Mouse (Mus musculus) CH12.LX (cell line): Measurements from ENCODE around the gene Cks2. TPM values are rescaled to one million over a fixed set of nuclear protein-coding genes. Genes with fewer than 3 reads are reported as not detected.

Experiments
- DNase-seq: peaks from one replicate; pipeline ENCODE4 v3.0.0-alpha.2; 2013; ENCODE audit errors: extremely low read depth
- H3K27ac ChIP-seq: 2 replicates; pipeline ENCODE4 v1.5.1; 2012; ENCODE audit warnings: low read depth, mild to moderate bottlenecking, control low read depth, moderate library complexity; ENCODE audit not compliant: insufficient read depth
- H3K27me3 ChIP-seq: replicated peaks from 2 replicates; pipeline ENCODE3; 2012; ENCODE audit warnings: inconsistent platforms
- H3K36me3 ChIP-seq, 2 experiments: replicated peaks in 1 of 2; 2 replicates each; pipeline versions ENCODE3 to v1.6.1; 2012; ENCODE audit warnings: inconsistent platforms in 1 of 2, low read length in 1 of 2, mild to moderate bottlenecking in 1 of 2, mixed read lengths in 1 of 2, moderate library complexity in 1 of 2; ENCODE audit not compliant: control insufficient read depth in 1 of 2, insufficient read depth in 1 of 2
- H3K4me1 ChIP-seq, 2 experiments: 2 replicates each; pipeline ENCODE4 v1.6.1; 2012; ENCODE audit warnings: inconsistent platforms in 1 of 2, moderate library complexity in 1 of 2; ENCODE audit not compliant: insufficient read depth in 2 of 2, control insufficient read depth in 1 of 2
- H3K4me2 ChIP-seq: 2 replicates; pipeline ENCODE4 v1.6.1; 2012; ENCODE audit warnings: low read depth, mild to moderate bottlenecking, control low read depth; ENCODE audit not compliant: poor library complexity, insufficient read depth, severe bottlenecking
- H3K4me3 ChIP-seq, 3 experiments: fragments of 150-350 bp in 1 of 3; sonication (generic) in 1 of 3; replicated peaks in 1 of 3; 2 replicates each; pipeline versions ENCODE3 to v1.5.1; 2011 to 2012; ENCODE audit warnings: low read depth in 2 of 3, low read length in 2 of 3, mild to moderate bottlenecking in 2 of 3, moderate library complexity in 2 of 3, control low read depth in 1 of 3, improper control_type of control experiment in 1 of 3, inconsistent platforms in 1 of 3, mixed read lengths in 1 of 3; ENCODE audit not compliant: poor library complexity in 1 of 3
- H3K79me2 ChIP-seq: replicated peaks from 2 replicates; pipeline ENCODE4 v1.6.1; 2012; ENCODE audit warnings: mild to moderate bottlenecking, moderate library complexity; ENCODE audit not compliant: control insufficient read depth, poor library complexity, insufficient read depth, severe bottlenecking; ENCODE audit errors: extremely low read depth
- H3K9ac ChIP-seq: 2 replicates; pipeline ENCODE4 v1.6.1; 2012; ENCODE audit warnings: low read depth, mild to moderate bottlenecking, control low read depth, moderate library complexity; ENCODE audit not compliant: insufficient read depth
- H3K9me3 ChIP-seq: replicated peaks from 2 replicates; pipeline ENCODE3; 2012; ENCODE audit warnings: low read length, inconsistent platforms, mixed read lengths
- BHLHE40 ChIP-seq: IDR thresholded peaks from 2 replicates; pipeline ENCODE4 v1.6.1; 2011; ENCODE audit warnings: mild to moderate bottlenecking, low read depth, low read length, improper control_type of control experiment
- CHD1 ChIP-seq: IDR thresholded peaks from 2 replicates; pipeline ENCODE4 v1.6.1; 2012; ENCODE audit warnings: low read depth, low read length, improper control_type of control experiment, inconsistent platforms
- CHD2 ChIP-seq: IDR thresholded peaks from 2 replicates; pipeline ENCODE4 v1.6.1; 2011; ENCODE audit warnings: low read length, improper control_type of control experiment
- E2F4 ChIP-seq: IDR thresholded peaks from 2 replicates; pipeline ENCODE4 v1.6.1; 2011; ENCODE audit warnings: low read depth, low read length, improper control_type of control experiment; ENCODE audit not compliant: insufficient replicate concordance
- ELF1 ChIP-seq: IDR thresholded peaks from 2 replicates; pipeline ENCODE4 v1.6.1; 2014; ENCODE audit warnings: low read depth, mild to moderate bottlenecking, inconsistent platforms, low read length, improper control_type of control experiment
- EP300 ChIP-seq: IDR thresholded peaks from 2 replicates; pipeline ENCODE4 v1.6.1; 2011; ENCODE audit warnings: low read length, improper control_type of control experiment
- ETS1 ChIP-seq: conservative IDR thresholded peaks from 2 replicates; pipeline ENCODE4 v1.6.1; 2012; ENCODE audit warnings: low read depth, mild to moderate bottlenecking, inconsistent platforms, low read length, improper control_type of control experiment, moderate library complexity
- IRF4 ChIP-seq: IDR thresholded peaks from 2 replicates; pipeline ENCODE4 v1.6.1; 2014; ENCODE audit warnings: low read depth, mild to moderate bottlenecking, inconsistent platforms, low read length, improper control_type of control experiment
- MAX ChIP-seq: IDR thresholded peaks from 2 replicates; pipeline ENCODE4 v1.6.1; 2011; ENCODE audit warnings: low read length, improper control_type of control experiment
- MAZ ChIP-seq: IDR thresholded peaks from 2 replicates; pipeline ENCODE4 v1.6.1; 2012; ENCODE audit warnings: low read depth, mild to moderate bottlenecking, inconsistent platforms, low read length, improper control_type of control experiment, moderate library complexity
- MYC ChIP-seq: IDR thresholded peaks from 2 replicates; pipeline ENCODE4 v1.6.1; 2011; ENCODE audit warnings: low read depth, mild to moderate bottlenecking, improper control_type of control experiment, low read length
- NRF1 ChIP-seq: IDR thresholded peaks from 2 replicates; pipeline ENCODE4 v1.6.1; 2014; ENCODE audit warnings: low read depth, mild to moderate bottlenecking, inconsistent platforms, low read length, improper control_type of control experiment, moderate library complexity
- POLR2A ChIP-seq: IDR thresholded peaks from 2 replicates; pipeline ENCODE4 v1.6.1; 2011; ENCODE audit warnings: low read depth, mild to moderate bottlenecking, improper control_type of control experiment, low read length
- SIN3A ChIP-seq: IDR thresholded peaks from 2 replicates; pipeline ENCODE4 v1.6.1; 2012; ENCODE audit warnings: low read length, improper control_type of control experiment, inconsistent platforms
- UBTF ChIP-seq: IDR thresholded peaks from 2 replicates; pipeline ENCODE4 v1.6.1; 2012; ENCODE audit warnings: low read depth, mild to moderate bottlenecking, inconsistent platforms, low read length, improper control_type of control experiment, moderate library complexity
- USF1 ChIP-seq: IDR thresholded peaks from 2 replicates; pipeline ENCODE4 v1.6.1; 2014; ENCODE audit warnings: low read depth, mild to moderate bottlenecking, inconsistent platforms, low read length, improper control_type of control experiment
- USF2 ChIP-seq: conservative IDR thresholded peaks from 2 replicates; pipeline ENCODE4 v1.6.1; 2011; ENCODE audit warnings: low read depth, low read length, improper control_type of control experiment
- ZC3H11A ChIP-seq: IDR thresholded peaks from 2 replicates; pipeline ENCODE4 v1.6.1; 2012; ENCODE audit warnings: low read depth, mild to moderate bottlenecking, inconsistent platforms, low read length, improper control_type of control experiment
- ZMIZ1 ChIP-seq: IDR thresholded peaks from 2 replicates; pipeline ENCODE4 v1.6.1; 2012; ENCODE audit warnings: low read depth, mild to moderate bottlenecking, inconsistent platforms, low read length, improper control_type of control experiment
- ZNF384 ChIP-seq: IDR thresholded peaks from 2 replicates; pipeline ENCODE4 v1.6.1; 2012; ENCODE audit warnings: low read depth, low read length, improper control_type of control experiment, inconsistent platforms
- dilution Hi-C: fragments of 300-500 bp; cut with MboI; formaldehyde crosslinking; loops from 2 replicates; pipeline ENCODE4 v1.14.3; 2020; ENCODE audit warnings: low sequenced_read_pairs; ENCODE audit not compliant: extremely low pct_unique_long_range_greater_than_20kb, extremely low pct_ligation_motif_present
- in situ Hi-C: fragments of 300-500 bp; cut with MboI; formaldehyde crosslinking; loops from 3 replicates; pipeline ENCODE4 v1.14.3; 2019; ENCODE audit warnings: low sequenced_read_pairs, low pct_ligation_motif_present, low pct_unique_long_range_greater_than_20kb, mixed read lengths
- polyA plus RNA-seq: library from polyadenylated mRNA; unstranded; fragments of >175 nt; gene quantifications from 2 replicates; pipeline ENCODE4 v1.2.1, GENCODE M21; 2012; ENCODE audit warnings: low read depth; ENCODE audit not compliant: insufficient read length
- total RNA-seq, 2 experiments: library from RNA; depleted of rRNA; stranded (reverse); fragments of 300-350 nt in 1 of 2; fragments of >200 nt in 1 of 2; gene quantifications; 2 replicates each; pipeline ENCODE4 v1.2.3; 2012 to 2014

Gene Cks2
- total and polyA plus RNA-seq, 3 experiments, result 142 to 465 (median 143) TPM

DNA sequence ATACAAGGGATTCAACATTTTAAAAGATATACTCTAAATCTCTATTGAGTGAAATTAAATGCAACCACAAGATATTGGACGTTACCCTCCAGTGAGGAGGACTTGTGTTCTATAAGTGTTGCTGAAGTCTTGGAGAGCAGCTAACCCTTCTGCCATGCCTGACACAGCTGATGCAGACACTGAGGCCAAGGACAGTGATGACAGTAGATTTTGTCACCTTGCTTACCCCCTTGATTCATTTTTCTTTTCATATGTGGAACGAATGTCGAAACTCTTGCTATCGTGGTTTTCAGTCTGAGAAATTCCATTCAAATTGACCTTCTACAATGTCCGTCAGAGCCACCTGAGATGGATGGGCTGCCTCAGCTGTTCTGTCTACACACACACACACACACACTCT lies 22.4 kb upstream of the Cks2 start:
- no peak overlapping the region for H3K4me2 ChIP-seq
- H3K79me2 ChIP-seq, result no peaks in the 10 kb centered on the region
- DNase-seq, result no peak
- no peaks in the 10 kb centered on the region for H3K9me3 ChIP-seq
- H3K27ac ChIP-seq, result no peak overlapping the region
- no peak overlapping the region for H3K9ac ChIP-seq
- no peak overlapping the region for H3K4me3 ChIP-seq
- TF ChIP-seq E2F4 (no peak), USF1 (no peak), EP300 (no peak), UBTF (no peak), SIN3A (no peak), MAZ (no peak), BHLHE40 (no peak), ZMIZ1 (no peak), USF2 (no peak), NRF1 (no peak), ELF1 (no peak), IRF4 (no peak), ZNF384 (no peak), ZC3H11A (no peak), POLR2A (no peak), CHD1 (no peak)
- dilution Hi-C loops, result no loop called here
- in situ Hi-C loops, result loop anchor here (10.0 to 25.0 kb wide), 3 partner anchors 160 to 668 kb away; no protein-coding TSS in a partner anchor
- H3K4me1 ChIP-seq, result peaks cover 0 to 3% of the 10 kb centered on the region in 2 experiments; a peak in 1 of 4 replicates
- no peaks in the 10 kb centered on the region for H3K36me3 ChIP-seq
- H3K27me3 ChIP-seq, result no peaks in the 10 kb centered on the region

GRCm38 (mm10) chr13:51623678-51624077 lies 21.4 kb upstream of the Cks2 start:
- H3K79me2 ChIP-seq, result no peaks in the 10 kb centered on the region
- H3K9me3 ChIP-seq, result no peaks in the 10 kb centered on the region
- no peak overlapping the region for H3K9ac ChIP-seq
- H3K27ac ChIP-seq, result no peak overlapping the region
- in situ Hi-C loops, result loop anchor here (10.0 to 25.0 kb wide), 3 partner anchors 161 to 669 kb away; no protein-coding TSS in a partner anchor
- no peak for TF ChIP-seq ELF1
- no peak for TF ChIP-seq MAZ
- TF ChIP-seq CHD2, result no peak
- TF ChIP-seq MYC, result no peak
- TF ChIP-seq ETS1, result no peak
- TF ChIP-seq MAX, result no peak
- H3K4me3 ChIP-seq, result no peak overlapping the region
- no peaks in the 10 kb centered on the region for H3K36me3 ChIP-seq
- no peaks in the 10 kb centered on the region for H3K4me1 ChIP-seq
- H3K27me3 ChIP-seq, result no peaks in the 10 kb centered on the region
- no peak overlapping the region for H3K4me2 ChIP-seq
- no peak for DNase-seq
- dilution Hi-C loops, result no loop called here
